Mouse (Mus musculus) forebrain, embryonic 11.5 days (tissue): ENCODE data around the gene Smarca2. TPM values are rescaled to one million over a fixed set of nuclear protein-coding genes. Genes with fewer than 3 reads are reported as not detected.
A peak's percentile ranks its signal among the peaks of the same experiment; 100 is the strongest.

ENCODE experiments used
- ATAC-seq: fragments of 200-750 bp; cut with Nextera tagmentation; replicated peaks from 2 replicates; pipeline ENCODE4 v1.8.0; 2017; ENCODE audit warnings: moderate TSS enrichment; ENCODE audit not compliant: low FRiP score
- DNase-seq: peaks from one replicate; pipeline ENCODE4 v3.0.0-alpha.2; 2017; ENCODE audit warnings: low spot score
- H3K27ac ChIP-seq: fragments of 300-500 bp; sonication (generic); 2 replicates; pipeline ENCODE4 v1.5.1; 2014; ENCODE audit warnings: low read depth, low read length
- H3K27me3 ChIP-seq: fragments of 300-500 bp; sonication (generic); 2 replicates; pipeline ENCODE4 v1.6.1; 2014; ENCODE audit warnings: mild to moderate bottlenecking, low read length, mixed read lengths; ENCODE audit not compliant: control insufficient read depth, insufficient read depth
- H3K36me3 ChIP-seq: fragments of 300-500 bp; sonication (generic); 2 replicates; pipeline ENCODE4 v1.6.1; 2014; ENCODE audit warnings: mild to moderate bottlenecking, low read length, moderate library complexity, mixed read lengths; ENCODE audit not compliant: control insufficient read depth, insufficient read depth
- H3K4me1 ChIP-seq: fragments of 300-500 bp; sonication (generic); replicated peaks from 2 replicates; pipeline ENCODE4 v1.6.1; 2014; ENCODE audit warnings: low read length, mixed read lengths; ENCODE audit not compliant: control insufficient read depth, insufficient read depth
- H3K4me2 ChIP-seq: fragments of 300-500 bp; sonication (generic); 2 replicates; pipeline ENCODE4 v1.6.1; 2014; ENCODE audit warnings: low read depth, mild to moderate bottlenecking, low read length, moderate library complexity, mixed read lengths; ENCODE audit not compliant: severe bottlenecking
- H3K4me3 ChIP-seq: fragments of 300-500 bp; sonication (generic); 2 replicates; pipeline ENCODE4 v1.5.1; 2014; ENCODE audit warnings: low read depth, low read length
- H3K9ac ChIP-seq: fragments of 300-500 bp; sonication (generic); 2 replicates; pipeline ENCODE4 v1.6.1; 2014; ENCODE audit warnings: low read length
- H3K9me3 ChIP-seq: fragments of 300-500 bp; sonication (generic); 2 replicates; pipeline ENCODE4 v1.6.1; 2016; ENCODE audit warnings: low read length, mixed read lengths; ENCODE audit not compliant: control insufficient read depth
- WGBS: fragments of 180-500 bp; shearing (Covaris S2); extraction: QIAGEN DNeasy Blood & Tissue Kit; methylation state at CpG from one replicate; pipeline ENCODE4 v1.1.7; 2014; 5-methylcytosine and 5-hydroxymethylcytosine counted together
- polyA plus RNA-seq: library from polyadenylated mRNA; unstranded; fragments of >200 nt; fragmentation: Nextera tagmentation; extraction: Ambion mirVana; gene quantifications from 2 replicates; pipeline ENCODE4 v1.2.1, GENCODE M21; 2014

Smarca2 gene
- polyA plus RNA-seq, 1 experiment from 2014 or later = 45.4 TPM

DNA sequence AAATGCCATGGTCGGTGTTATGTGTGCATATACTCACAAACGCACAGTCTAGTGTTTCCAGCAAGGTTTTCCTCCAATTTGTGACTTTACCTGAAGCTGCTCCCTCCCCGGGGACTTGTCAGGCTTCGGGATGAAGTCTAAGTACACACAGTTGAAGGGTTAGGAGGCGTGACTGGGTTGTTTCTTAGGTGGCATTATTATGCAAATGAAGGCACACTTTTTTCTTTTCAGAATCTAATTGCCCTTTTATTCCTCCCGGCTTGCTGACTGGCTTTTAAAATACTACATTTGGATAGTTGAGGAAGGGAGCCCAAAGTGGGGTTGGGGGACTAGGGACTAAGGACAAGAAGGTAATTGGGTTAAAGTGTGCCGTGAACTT, 3.6 kb downstream of the Smarca2 start:
- no peaks in the 10 kb centered on the region for H3K9me3 ChIP-seq
- no peak overlapping the region for H3K9ac ChIP-seq
- no peak overlapping the region for H3K4me3 ChIP-seq
- peaks cover 8% of the 10 kb centered on the region for H3K4me1 ChIP-seq
- WGBS = 4% methylated on average over 7 of the region's 7 CpGs
- no peaks in the 10 kb centered on the region for H3K36me3 ChIP-seq
- H3K27ac ChIP-seq = no peak overlapping the region
- peaks cover 38% of the 10 kb centered on the region for H3K27me3 ChIP-seq
- DNase-seq = no peak
- peak overlapping the region; percentile 100; the same call in 1 of the 2 replicates for H3K4me2 ChIP-seq
- no peak for ATAC-seq

DNA sequence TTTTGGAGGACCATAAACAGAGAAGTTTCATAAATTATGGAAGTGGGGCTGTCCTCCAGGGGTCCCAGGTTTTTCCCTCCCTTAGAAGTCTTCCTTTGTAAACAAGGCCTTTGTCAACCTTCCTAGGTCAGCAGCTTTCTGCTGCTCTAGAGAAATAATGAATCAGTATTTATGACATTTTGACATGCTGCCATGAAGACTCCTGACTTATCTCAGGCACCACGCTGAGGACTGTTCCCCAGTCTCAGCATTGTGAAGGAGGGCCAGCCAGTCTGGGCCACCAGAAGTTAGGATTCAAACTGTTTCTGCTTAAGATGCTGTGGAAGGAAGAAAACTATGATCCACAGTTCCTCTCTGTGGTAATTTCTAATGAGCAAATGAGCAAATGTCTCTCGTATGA, 4.8 kb downstream of the Smarca2 start:
- Histone ChIP-seq H3K4me3 (no peak overlapping the region), H3K9me3 (no peaks in the 10 kb centered on the region), H3K27me3 (peaks cover 38% of the 10 kb centered on the region), H3K9ac (no peak overlapping the region), H3K36me3 (no peaks in the 10 kb centered on the region), H3K4me2 (no peak overlapping the region), H3K27ac (no peak overlapping the region), H3K4me1 (peaks cover 8% of the 10 kb centered on the region)
- ATAC-seq (no peak), DNase-seq (no peak)
- WGBS = 43% methylated on average over 2 of the region's 2 CpGs

- peaks cover 4% of the 10 kb centered on the region for H3K4me1 ChIP-seq
- DNase-seq (no peak), ATAC-seq (no peak)
- WGBS = 65% methylated on average over 4 of the region's 4 CpGs
- no peak overlapping the region for H3K4me3 ChIP-seq
- H3K36me3 ChIP-seq = no peaks in the 10 kb centered on the region
- H3K9ac ChIP-seq = no peak overlapping the region
- H3K9me3 ChIP-seq = no peaks in the 10 kb centered on the region
- H3K27ac ChIP-seq = no peak overlapping the region
- no peak overlapping the region for H3K4me2 ChIP-seq
- H3K27me3 ChIP-seq = peaks cover 16% of the 10 kb centered on the region
Measured at GRCm38 (mm10) chr19:26612995-26613394, 8.1 kb downstream of the Smarca2 start.

- no peaks in the 10 kb centered on the region for H3K36me3 ChIP-seq
- H3K27me3 ChIP-seq = peaks cover 10% of the 10 kb centered on the region; the same call in 1 of the 2 replicates
- H3K4me1 ChIP-seq = no peaks in the 10 kb centered on the region; the same call in 1 of the 2 replicates
- H3K4me2 ChIP-seq = no peak overlapping the region
- H3K9ac ChIP-seq = no peak overlapping the region
- H3K9me3 ChIP-seq = no peaks in the 10 kb centered on the region
- 78% methylated on average over 5 of the region's 5 CpGs for WGBS
- no peak overlapping the region for H3K27ac ChIP-seq
- ATAC-seq (no peak), DNase-seq (no peak)
- H3K4me3 ChIP-seq = no peak overlapping the region
Measured at GRCm38 (mm10) chr19:26613665-26614064, 8.8 kb downstream of the Smarca2 start.

DNA sequence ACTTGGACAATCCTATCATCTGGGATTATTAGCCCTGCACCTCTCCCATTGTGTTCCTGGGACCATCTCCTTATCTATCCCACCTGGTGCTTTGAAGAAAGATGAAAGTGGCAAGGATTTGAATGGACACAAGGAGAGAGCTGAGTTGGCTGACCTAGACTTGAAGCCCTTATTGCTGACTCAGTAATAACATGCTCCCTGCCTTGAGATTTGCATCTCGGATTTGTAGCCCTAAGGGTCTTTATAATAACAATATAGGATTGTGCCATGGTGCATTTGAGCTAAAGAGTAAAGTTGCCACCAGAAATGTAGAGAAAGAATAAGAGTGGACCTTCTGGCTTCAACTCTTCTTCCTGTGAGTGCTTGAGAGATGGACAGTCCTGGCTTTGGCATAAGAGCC, 11.4 kb downstream of the Smarca2 start:
- no peaks in the 10 kb centered on the region for H3K27me3 ChIP-seq
- H3K9me3 ChIP-seq = no peaks in the 10 kb centered on the region
- ATAC-seq (no peak), DNase-seq (no peak)
- H3K4me1 ChIP-seq = no peaks in the 10 kb centered on the region; the same call in 1 of the 2 replicates
- H3K27ac ChIP-seq = no peak overlapping the region
- no peak overlapping the region for H3K9ac ChIP-seq
- no peak overlapping the region for H3K4me3 ChIP-seq
- H3K4me2 ChIP-seq = no peak overlapping the region
- 48% methylated on average over 1 of the region's 1 CpGs for WGBS
- H3K36me3 ChIP-seq = no peaks in the 10 kb centered on the region

DNA sequence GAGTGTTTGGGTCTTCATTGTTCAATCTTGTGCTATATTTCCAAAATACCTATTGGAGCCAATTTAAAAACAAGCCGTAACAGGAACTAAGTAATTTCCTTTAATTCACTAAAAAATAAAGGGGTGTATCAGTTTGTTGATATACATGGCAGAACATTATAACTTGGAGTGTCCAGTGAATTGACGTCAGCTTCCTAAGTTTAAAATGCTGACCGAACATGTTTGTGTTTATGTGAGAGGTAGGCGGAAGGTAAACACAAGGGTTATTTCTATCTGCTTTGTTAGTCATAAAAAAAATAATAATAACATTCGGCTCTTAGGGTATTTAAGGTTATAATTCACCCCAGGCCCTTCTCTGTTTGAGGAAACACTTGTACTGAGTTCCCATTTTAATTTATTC, 12.4 kb downstream of the Smarca2 start:
- no peaks in the 10 kb centered on the region for H3K36me3 ChIP-seq
- H3K27ac ChIP-seq = no peak overlapping the region
- H3K4me1 ChIP-seq = no peaks in the 10 kb centered on the region; the same call in 1 of the 2 replicates
- DNase-seq = no peak
- WGBS = 91% methylated on average over 5 of the region's 5 CpGs
- ATAC-seq = no peak
- H3K27me3 ChIP-seq = no peaks in the 10 kb centered on the region
- no peaks in the 10 kb centered on the region for H3K9me3 ChIP-seq
- H3K9ac ChIP-seq = no peak overlapping the region
- H3K4me2 ChIP-seq = no peak overlapping the region
- no peak overlapping the region for H3K4me3 ChIP-seq

DNA sequence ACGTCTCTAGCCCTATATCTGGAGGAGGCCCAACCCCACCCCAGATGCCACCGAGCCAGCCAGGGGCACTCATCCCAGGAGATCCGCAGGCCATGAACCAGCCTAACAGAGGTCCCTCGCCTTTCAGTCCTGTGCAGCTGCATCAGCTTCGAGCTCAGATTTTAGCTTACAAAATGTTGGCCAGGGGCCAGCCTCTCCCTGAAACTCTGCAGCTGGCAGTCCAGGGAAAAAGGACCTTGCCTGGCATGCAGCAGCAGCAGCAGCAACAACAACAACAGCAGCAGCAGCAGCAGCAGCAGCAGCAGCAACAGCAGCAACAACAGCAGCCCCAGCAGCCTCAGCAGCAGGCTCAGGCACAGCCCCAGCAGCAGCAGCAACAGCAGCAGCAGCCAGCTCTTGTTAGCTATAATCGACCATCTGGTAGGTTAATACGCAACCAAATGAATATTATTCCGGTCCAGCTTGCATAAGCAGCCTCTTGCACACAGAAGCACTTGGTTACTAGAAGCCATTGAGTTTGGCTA, 25.9 kb downstream of the Smarca2 start:
- Histone ChIP-seq H3K27ac (no peak overlapping the region), H3K9me3 (no peaks in the 10 kb centered on the region), H3K9ac (no peak overlapping the region), H3K4me3 (no peak overlapping the region), H3K27me3 (no peaks in the 10 kb centered on the region), H3K4me1 (no peaks in the 10 kb centered on the region), H3K4me2 (no peak overlapping the region), H3K36me3 (no peaks in the 10 kb centered on the region)
- 74% methylated on average over 8 of the region's 8 CpGs for WGBS
- no peak for ATAC-seq
- DNase-seq = peak; percentile 49

GRCm38 (mm10) chr19:26632228-26632627, 27.4 kb downstream of the Smarca2 start:
- Histone ChIP-seq H3K27me3 (no peaks in the 10 kb centered on the region), H3K36me3 (no peaks in the 10 kb centered on the region), H3K4me1 (no peaks in the 10 kb centered on the region), H3K9ac (no peak overlapping the region), H3K4me2 (no peak overlapping the region), H3K4me3 (no peak overlapping the region), H3K27ac (no peak overlapping the region), H3K9me3 (no peaks in the 10 kb centered on the region)
- WGBS = 86% methylated on average over 5 of the region's 5 CpGs
- ATAC-seq (no peak), DNase-seq (no peak)

GRCm38 (mm10) chr19:26640556-26640955, 35.7 kb downstream of the Smarca2 start:
- DNase-seq (no peak), ATAC-seq (no peak)
- no peaks in the 10 kb centered on the region for H3K36me3 ChIP-seq
- no peaks in the 10 kb centered on the region for H3K4me1 ChIP-seq
- H3K4me2 ChIP-seq = no peak overlapping the region
- H3K27me3 ChIP-seq = no peaks in the 10 kb centered on the region
- no peaks in the 10 kb centered on the region for H3K9me3 ChIP-seq
- no peak overlapping the region for H3K9ac ChIP-seq
- 94% methylated on average over 13 of the region's 13 CpGs for WGBS
- H3K27ac ChIP-seq = no peak overlapping the region
- no peak overlapping the region for H3K4me3 ChIP-seq
